Mouse (Mus musculus) thymus, postnatal 0 days (tissue): ENCODE measurements around the gene Mrpl44. TPM values are rescaled to one million over a fixed set of nuclear protein-coding genes. Genes with fewer than 3 reads are reported as not detected.

ENCODE experiments used
- DNase-seq: peaks from one replicate; pipeline ENCODE4 v3.0.0-alpha.2; 2015; ENCODE audit warnings: low spot score
- polyA plus RNA-seq: library from polyadenylated mRNA; unstranded; fragments of >200 nt; fragmentation: Nextera tagmentation; extraction: Ambion mirVana; gene quantifications from 2 replicates; pipeline ENCODE4 v1.2.1, GENCODE M21; 2015

Gene Mrpl44
- polyA plus RNA-seq, result 57.8 and 63.9 TPM in 2 replicates

GRCm38 (mm10) chr1:79775927-79776458, at the start of gene Mrpl44, which contains the start of gene Wdfy1:
Gene Mrpl44 (plus strand): TSS chr1:79776018.
Gene Wdfy1 (minus strand): TSS chr1:79776143.
- DNase-seq, result peak; percentile 97

GRCm38 (mm10) chr1:79734794-79735193, 41.0 kb upstream of the Mrpl44 start:
- no peak for DNase-seq

- no peak for DNase-seq
Observed at GRCm38 (mm10) chr1:79736408-79736807, 39.4 kb upstream of the Mrpl44 start.

- no peak for DNase-seq
Observed at GRCm38 (mm10) chr1:79739726-79740125, 36.1 kb upstream of the Mrpl44 start.

- no peak for DNase-seq
Observed at GRCm38 (mm10) chr1:79741002-79741401, 34.8 kb upstream of the Mrpl44 start.

- no peak for DNase-seq
Observed at GRCm38 (mm10) chr1:79742949-79743348, 32.9 kb upstream of the Mrpl44 start.

GRCm38 (mm10) chr1:79743385-79743784, 32.4 kb upstream of the Mrpl44 start:
- DNase-seq, result no peak

GRCm38 (mm10) chr1:79746056-79746455, 29.8 kb upstream of the Mrpl44 start:
- no peak for DNase-seq

- no peak for DNase-seq
Observed at GRCm38 (mm10) chr1:79751186-79751585, 24.6 kb upstream of the Mrpl44 start.

- no peak for DNase-seq
Observed at GRCm38 (mm10) chr1:79752015-79752695, 23.7 kb upstream of the Mrpl44 start.

- no peak for DNase-seq
Observed at GRCm38 (mm10) chr1:79752714-79753340, 23.0 kb upstream of the Mrpl44 start.

GRCm38 (mm10) chr1:79753456-79753855, 22.4 kb upstream of the Mrpl44 start:
- DNase-seq, result no peak

GRCm38 (mm10) chr1:79754936-79755335, 20.9 kb upstream of the Mrpl44 start:
- no peak for DNase-seq

- no peak for DNase-seq
Observed at GRCm38 (mm10) chr1:79755376-79755775, 20.4 kb upstream of the Mrpl44 start.

- no peak for DNase-seq
Observed at GRCm38 (mm10) chr1:79756417-79756816, 19.4 kb upstream of the Mrpl44 start.

GRCm38 (mm10) chr1:79757161-79757560, 18.7 kb upstream of the Mrpl44 start:
- DNase-seq, result no peak

- no peak for DNase-seq
Observed at GRCm38 (mm10) chr1:79757597-79757996, 18.2 kb upstream of the Mrpl44 start.

GRCm38 (mm10) chr1:79759006-79759405, 16.8 kb upstream of the Mrpl44 start:
- DNase-seq, result no peak

- no peak for DNase-seq
Observed at GRCm38 (mm10) chr1:79759436-79759972, 16.3 kb upstream of the Mrpl44 start.

GRCm38 (mm10) chr1:79760656-79761055, 15.2 kb upstream of the Mrpl44 start:
- DNase-seq, result no peak

GRCm38 (mm10) chr1:79761106-79761916, 14.5 kb upstream of the Mrpl44 start:
- DNase-seq, result peak; percentile 73

- DNase-seq, result no peak
Observed at GRCm38 (mm10) chr1:79761917-79762271, 13.9 kb upstream of the Mrpl44 start.
